Mouse (Mus musculus) megakaryocyte, embryonic 14.5 days (primary cell): ENCODE measurements around the gene Cfi. TPM values are rescaled to one million over a fixed set of nuclear protein-coding genes. Genes with fewer than 3 reads are reported as not detected.

Source experiments
- H3K27me3 ChIP-seq: replicated peaks from 2 replicates; pipeline ENCODE3; 2012; ENCODE audit warnings: inconsistent platforms
- H3K36me3 ChIP-seq: replicated peaks from 2 replicates; pipeline ENCODE3; 2012; ENCODE audit warnings: low read length, inconsistent platforms, mixed read lengths
- H3K4me1 ChIP-seq: 2 replicates; pipeline ENCODE4 v1.6.1; 2012; ENCODE audit warnings: inconsistent platforms
- H3K4me3 ChIP-seq: replicated peaks from 2 replicates; pipeline ENCODE3; 2012; ENCODE audit warnings: moderate library complexity, mild to moderate bottlenecking, inconsistent platforms
- H3K9me3 ChIP-seq: 2 replicates; pipeline ENCODE4 v1.6.1; 2012; ENCODE audit warnings: inconsistent platforms
- FLI1 ChIP-seq: IDR thresholded peaks from 2 replicates; pipeline ENCODE4 v1.6.1; 2012; ENCODE audit warnings: low read length, inconsistent platforms, mixed read lengths
- GATA1 ChIP-seq: IDR thresholded peaks from 3 replicates; pipeline ENCODE4 v1.6.1; 2012; ENCODE audit warnings: mixed read lengths, low read length, inconsistent platforms, borderline replicate concordance
- polyA plus RNA-seq: library from polyadenylated mRNA; stranded (reverse); fragments of >175 nt; gene quantifications from 2 replicates; pipeline ENCODE4 v1.2.3, GENCODE M21; 2012; ENCODE audit warnings: low replicate concordance; ENCODE audit not compliant: insufficient read depth

Cfi gene
- polyA plus RNA-seq, 1 experiment = not detected

GRCm38 (mm10) chr3:129824891-129825290, 10.8 kb upstream of the Cfi start:
- peaks cover 69% of the 10 kb centered on the region for H3K36me3 ChIP-seq
- peaks cover 21% of the 10 kb centered on the region for H3K4me1 ChIP-seq
- no peak overlapping the region for H3K4me3 ChIP-seq
- H3K9me3 ChIP-seq = no peaks in the 10 kb centered on the region
- H3K27me3 ChIP-seq = no peaks in the 10 kb centered on the region
- TF ChIP-seq FLI1 = no peak
- no peak for TF ChIP-seq GATA1

GRCm38 (mm10) chr3:129826691-129827090, 9.0 kb upstream of the Cfi start:
- Histone ChIP-seq H3K4me1 (peaks cover 28% of the 10 kb centered on the region), H3K9me3 (no peaks in the 10 kb centered on the region), H3K27me3 (no peaks in the 10 kb centered on the region), H3K36me3 (peaks cover 65% of the 10 kb centered on the region), H3K4me3 (no peak overlapping the region)
- TF ChIP-seq FLI1 = no peak

GRCm38 (mm10) chr3:129827691-129828090, 8.0 kb upstream of the Cfi start:
- peak overlapping the region; percentile 33 for H3K4me3 ChIP-seq
- TF ChIP-seq GATA1 = no peak
- no peak for TF ChIP-seq FLI1
- H3K4me1 ChIP-seq = peaks cover 34% of the 10 kb centered on the region
- peaks cover 56% of the 10 kb centered on the region for H3K36me3 ChIP-seq
- no peaks in the 10 kb centered on the region for H3K9me3 ChIP-seq
- no peaks in the 10 kb centered on the region for H3K27me3 ChIP-seq

GRCm38 (mm10) chr3:129830626-129831025, 5.1 kb upstream of the Cfi start:
- Histone ChIP-seq H3K9me3 (no peaks in the 10 kb centered on the region), H3K36me3 (peaks cover 28% of the 10 kb centered on the region), H3K27me3 (no peaks in the 10 kb centered on the region), H3K4me3 (peak overlapping the region; percentile 99), H3K4me1 (peaks cover 40% of the 10 kb centered on the region)
- TF ChIP-seq GATA1 (no peak), FLI1 (no peak)

- Histone ChIP-seq H3K36me3 (peaks cover 24% of the 10 kb centered on the region), H3K27me3 (peaks cover 1% of the 10 kb centered on the region), H3K4me3 (peak within 1 kb of the TSS; percentile 99), H3K9me3 (no peaks in the 10 kb centered on the region), H3K4me1 (peaks cover 45% of the 10 kb centered on the region)
- TF ChIP-seq GATA1 (no peak), FLI1 (peak; percentile 92; the same call in 1 of the 2 replicates)
Observed at GRCm38 (mm10) chr3:129831035-129831568, 4.6 kb upstream of the Cfi start, which contains the start of gene Gar1. TSS of gene Gar1 (minus strand) at chr3:129831396.

- no peak for TF ChIP-seq GATA1
- TF ChIP-seq FLI1 = no peak
Observed at GRCm38 (mm10) chr3:129836051-129836697, 490 bp downstream of the Cfi start.

GRCm38 (mm10) chr3:129836965-129837364, 1.3 kb downstream of the Cfi start:
- TF ChIP-seq GATA1 = no peak
- no peak for TF ChIP-seq FLI1
- Histone ChIP-seq H3K36me3 (no peaks in the 10 kb centered on the region), H3K4me1 (peaks cover 16% of the 10 kb centered on the region), H3K9me3 (no peaks in the 10 kb centered on the region), H3K27me3 (peaks cover 1% of the 10 kb centered on the region), H3K4me3 (no peak overlapping the region)

More at GRCm38 (mm10) chr3:129836051-129836697, 490 bp downstream of the Cfi start:
- peaks cover 1% of the 10 kb centered on the region for H3K27me3 ChIP-seq
- H3K9me3 ChIP-seq = no peaks in the 10 kb centered on the region
- no peaks in the 10 kb centered on the region for H3K36me3 ChIP-seq
- H3K4me3 ChIP-seq = peak overlapping the region; percentile 56
- H3K4me1 ChIP-seq = peaks cover 20% of the 10 kb centered on the region

DNA sequence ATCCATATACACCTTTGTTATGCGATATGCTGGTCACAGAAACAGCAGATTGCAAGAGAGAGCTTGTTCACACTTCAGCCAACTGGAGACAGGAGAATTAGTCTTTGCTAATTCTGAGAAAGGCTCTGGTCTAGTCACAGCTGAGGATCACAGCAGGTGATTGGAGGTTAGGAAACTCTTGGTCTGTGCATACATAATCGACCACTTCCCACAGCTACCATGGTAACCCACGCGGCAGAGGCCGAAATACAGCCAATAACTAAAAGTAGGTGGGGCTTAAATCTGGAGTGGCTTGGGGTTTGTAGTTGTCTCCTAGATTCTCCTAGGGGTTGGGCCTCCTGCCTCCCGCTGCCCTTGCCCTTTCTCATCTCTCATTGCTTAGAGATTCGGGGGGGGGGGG, 2.3 kb downstream of the Cfi start:
- Histone ChIP-seq H3K4me3 (no peak overlapping the region), H3K36me3 (no peaks in the 10 kb centered on the region), H3K4me1 (peaks cover 11% of the 10 kb centered on the region), H3K27me3 (peaks cover 1% of the 10 kb centered on the region), H3K9me3 (no peaks in the 10 kb centered on the region)
- TF ChIP-seq GATA1 (no peak), FLI1 (no peak)

DNA sequence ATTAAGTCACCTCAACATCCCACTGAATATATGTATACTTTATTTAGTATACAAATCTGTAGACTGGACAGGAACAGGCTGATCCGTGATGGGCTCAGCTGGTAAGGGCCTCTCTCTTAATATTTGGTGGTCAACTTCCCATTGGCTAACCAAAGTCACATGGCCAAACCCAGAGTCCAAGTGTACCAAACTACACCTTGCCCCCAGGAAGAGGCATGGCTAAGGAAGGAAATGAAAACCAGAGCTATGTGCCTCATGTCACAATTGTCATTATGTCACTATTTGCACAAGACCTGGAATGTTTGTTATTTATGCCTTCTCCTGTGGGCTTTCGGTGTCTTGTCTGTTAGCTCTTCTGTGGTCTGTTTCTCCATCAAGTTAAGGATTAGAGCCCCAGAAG, 10.2 kb downstream of the Cfi start:
- TF ChIP-seq FLI1 (no peak), GATA1 (no peak)
- no peaks in the 10 kb centered on the region for H3K9me3 ChIP-seq
- peaks cover 3% of the 10 kb centered on the region for H3K27me3 ChIP-seq
- H3K4me3 ChIP-seq = no peak overlapping the region
- H3K4me1 ChIP-seq = peaks cover 7% of the 10 kb centered on the region
- no peaks in the 10 kb centered on the region for H3K36me3 ChIP-seq

DNA sequence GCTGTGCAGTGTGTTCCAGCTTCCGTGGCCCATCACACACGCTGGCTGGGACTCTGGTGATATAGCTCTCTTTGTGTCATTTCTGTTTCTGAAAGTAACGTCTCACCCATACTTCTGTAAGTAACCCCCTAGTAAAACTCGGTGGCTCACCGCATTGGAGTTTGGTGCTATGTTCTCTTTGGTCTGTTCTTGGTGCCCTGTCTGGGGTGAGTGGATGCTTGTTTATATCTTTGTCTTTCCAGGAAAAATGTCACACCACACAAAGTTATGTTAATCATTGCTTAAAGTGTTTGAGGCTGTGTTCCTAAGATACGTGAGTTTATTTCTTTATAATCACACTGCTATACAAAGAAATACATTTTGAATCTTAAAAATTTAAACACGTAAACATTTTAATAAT, 11.2 kb downstream of the Cfi start:
- no peak overlapping the region for H3K4me3 ChIP-seq
- H3K9me3 ChIP-seq = no peaks in the 10 kb centered on the region
- TF ChIP-seq GATA1 = no peak
- no peak for TF ChIP-seq FLI1
- peaks cover 3% of the 10 kb centered on the region for H3K27me3 ChIP-seq
- H3K36me3 ChIP-seq = no peaks in the 10 kb centered on the region
- peaks cover 7% of the 10 kb centered on the region for H3K4me1 ChIP-seq

DNA sequence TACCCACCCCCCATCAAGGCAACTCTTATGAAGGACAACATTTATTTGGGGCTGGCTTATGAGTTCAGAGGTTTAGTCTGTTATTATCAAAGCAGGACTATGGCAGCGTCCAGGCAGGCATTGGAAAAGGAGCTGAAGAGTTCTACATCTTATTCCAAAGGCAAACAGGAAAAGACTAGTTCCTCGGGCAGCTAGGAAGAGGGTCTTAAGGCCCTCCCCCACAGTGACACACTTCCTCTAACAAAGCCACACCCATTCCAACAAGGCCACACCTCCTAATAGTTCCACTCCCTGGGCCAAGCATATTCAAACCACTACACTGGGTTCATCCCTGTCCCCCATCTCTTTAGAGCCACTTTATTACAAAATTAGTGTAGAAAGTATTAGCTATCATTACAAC, 26.9 kb downstream of the Cfi start:
- H3K27me3 ChIP-seq = no peaks in the 10 kb centered on the region
- no peaks in the 10 kb centered on the region for H3K36me3 ChIP-seq
- H3K4me3 ChIP-seq = no peak overlapping the region
- H3K9me3 ChIP-seq = peaks cover 22% of the 10 kb centered on the region
- no peaks in the 10 kb centered on the region for H3K4me1 ChIP-seq
- no peak for TF ChIP-seq GATA1
- TF ChIP-seq FLI1 = no peak
